Mouse (Mus musculus) limb, embryonic 15.5 days (tissue): ENCODE measurements at regions not wholly inside any gene's neighbourhood (a gene's known extent, or its start where the extent isn't known, plus 50 kb on each side); places are given as distances from the start of the nearest gene placed in this dataset.

ENCODE experiments used
- ATAC-seq: fragments of 200-750 bp; cut with Nextera tagmentation; 2 replicates; pipeline ENCODE4 v1.8.0; 2017; ENCODE audit warnings: low read depth, moderate TSS enrichment; ENCODE audit not compliant: insufficient number of reproducible peaks, low FRiP score, low TSS enrichment
- H3K27ac ChIP-seq: fragments of 300-500 bp; sonication (generic); 2 replicates; pipeline ENCODE4 v1.5.1; 2015; ENCODE audit warnings: moderate library complexity, mild to moderate bottlenecking, inconsistent platforms
- H3K27me3 ChIP-seq: fragments of 300-500 bp; sonication (generic); 2 replicates; pipeline ENCODE4 v1.6.1; 2015; ENCODE audit warnings: inconsistent platforms
- H3K36me3 ChIP-seq: fragments of 300-500 bp; sonication (generic); 2 replicates; pipeline ENCODE4 v1.6.1; 2015; ENCODE audit warnings: inconsistent platforms
- H3K4me1 ChIP-seq: fragments of 300-500 bp; sonication (generic); 2 replicates; pipeline ENCODE4 v1.6.1; 2015; ENCODE audit warnings: inconsistent platforms
- H3K4me2 ChIP-seq: fragments of 300-500 bp; sonication (generic); 2 replicates; pipeline ENCODE4 v1.6.1; 2015; ENCODE audit warnings: mild to moderate bottlenecking, inconsistent platforms
- H3K4me3 ChIP-seq: fragments of 300-500 bp; sonication (generic); 2 replicates; pipeline ENCODE4 v1.5.1; 2015; ENCODE audit warnings: mild to moderate bottlenecking, inconsistent platforms
- H3K9ac ChIP-seq: fragments of 300-500 bp; sonication (generic); 2 replicates; pipeline ENCODE4 v1.6.1; 2015; ENCODE audit warnings: inconsistent platforms
- H3K9me3 ChIP-seq: fragments of 300-500 bp; sonication (generic); 2 replicates; pipeline ENCODE4 v1.6.1; 2016; ENCODE audit warnings: inconsistent platforms
- WGBS: fragments of 180-500 bp; shearing (Covaris S2); methylation state at CpG from one replicate; pipeline ENCODE4 v1.1.7; 2015; 5-methylcytosine and 5-hydroxymethylcytosine counted together

GRCm38 (mm10) chr15:51442606-51443005, 2442.1 kb upstream of the Gm7489 start:
- ATAC-seq: no peak
- Histone ChIP-seq H3K9me3 (no peaks in the 10 kb centered on the region), H3K9ac (no peak overlapping the region), H3K36me3 (no peaks in the 10 kb centered on the region), H3K4me2 (no peak overlapping the region), H3K4me3 (no peak overlapping the region), H3K27me3 (no peaks in the 10 kb centered on the region), H3K4me1 (no peaks in the 10 kb centered on the region), H3K27ac (no peak overlapping the region)
- 76% methylated on average over 2 of the region's 2 CpGs for WGBS

GRCm38 (mm10) chr15:51469895-51470294, 2414.8 kb upstream of the Gm7489 start:
- Histone ChIP-seq H3K9ac (no peak overlapping the region), H3K4me1 (no peaks in the 10 kb centered on the region), H3K27me3 (no peaks in the 10 kb centered on the region), H3K4me2 (no peak overlapping the region), H3K27ac (no peak overlapping the region), H3K9me3 (no peaks in the 10 kb centered on the region), H3K4me3 (no peak overlapping the region), H3K36me3 (no peaks in the 10 kb centered on the region)
- ATAC-seq: no peak
- WGBS: 72% methylated on average over 3 of the region's 3 CpGs

- Histone ChIP-seq H3K4me1 (no peaks in the 10 kb centered on the region), H3K4me2 (no peak overlapping the region), H3K9ac (no peak overlapping the region), H3K27me3 (no peaks in the 10 kb centered on the region), H3K27ac (no peak overlapping the region), H3K36me3 (no peaks in the 10 kb centered on the region), H3K9me3 (no peaks in the 10 kb centered on the region), H3K4me3 (no peak overlapping the region)
- 69% methylated on average over 1 of the region's 1 CpGs for WGBS
- ATAC-seq: no peak
Measured at GRCm38 (mm10) chr15:51471143-51471542, 2413.6 kb upstream of the Gm7489 start.

GRCm38 (mm10) chr15:51472049-51472448, 2412.7 kb upstream of the Gm7489 start:
- Histone ChIP-seq H3K27me3 (no peaks in the 10 kb centered on the region), H3K9ac (no peak overlapping the region), H3K27ac (no peak overlapping the region), H3K4me3 (no peak overlapping the region), H3K4me2 (no peak overlapping the region), H3K4me1 (no peaks in the 10 kb centered on the region), H3K36me3 (no peaks in the 10 kb centered on the region), H3K9me3 (no peaks in the 10 kb centered on the region)
- ATAC-seq: no peak
- WGBS: 81% methylated on average over 2 of the region's 2 CpGs

- Histone ChIP-seq H3K9ac (no peak overlapping the region), H3K27me3 (no peaks in the 10 kb centered on the region), H3K4me1 (no peaks in the 10 kb centered on the region), H3K36me3 (no peaks in the 10 kb centered on the region), H3K9me3 (no peaks in the 10 kb centered on the region), H3K4me2 (no peak overlapping the region), H3K27ac (no peak overlapping the region), H3K4me3 (no peak overlapping the region)
- WGBS: 64% methylated on average over 4 of the region's 4 CpGs
- ATAC-seq: no peak
Measured at GRCm38 (mm10) chr15:51481856-51482255, 2402.8 kb upstream of the Gm7489 start.

GRCm38 (mm10) chr15:51484207-51484606, 2400.5 kb upstream of the Gm7489 start:
- H3K36me3 ChIP-seq: no peaks in the 10 kb centered on the region
- H3K4me2 ChIP-seq: no peak overlapping the region
- ATAC-seq: no peak
- no peaks in the 10 kb centered on the region for H3K27me3 ChIP-seq
- H3K4me1 ChIP-seq: no peaks in the 10 kb centered on the region
- H3K9ac ChIP-seq: no peak overlapping the region
- H3K9me3 ChIP-seq: no peaks in the 10 kb centered on the region
- 43% methylated on average over 2 of the region's 2 CpGs for WGBS
- no peak overlapping the region for H3K27ac ChIP-seq
- H3K4me3 ChIP-seq: no peak overlapping the region

- no peak overlapping the region for H3K4me2 ChIP-seq
- WGBS: 91% methylated on average over 2 of the region's 2 CpGs
- H3K36me3 ChIP-seq: no peaks in the 10 kb centered on the region
- no peak overlapping the region for H3K4me3 ChIP-seq
- no peak overlapping the region for H3K9ac ChIP-seq
- no peaks in the 10 kb centered on the region for H3K9me3 ChIP-seq
- H3K4me1 ChIP-seq: no peaks in the 10 kb centered on the region
- no peaks in the 10 kb centered on the region for H3K27me3 ChIP-seq
- no peak overlapping the region for H3K27ac ChIP-seq
- no peak for ATAC-seq
Measured at GRCm38 (mm10) chr15:51485554-51485953, 2399.2 kb upstream of the Gm7489 start.

- Histone ChIP-seq H3K27ac (peak overlapping the region; percentile 68), H3K36me3 (no peaks in the 10 kb centered on the region), H3K27me3 (no peaks in the 10 kb centered on the region), H3K4me1 (peaks cover 26% of the 10 kb centered on the region), H3K4me2 (no peak overlapping the region), H3K4me3 (no peak overlapping the region), H3K9ac (no peak overlapping the region), H3K9me3 (no peaks in the 10 kb centered on the region)
- ATAC-seq: no peak
- WGBS: 45% methylated on average over 12 of the region's 12 CpGs
Measured at GRCm38 (mm10) chr15:51502058-51502741, 2382.5 kb upstream of the Gm7489 start.

GRCm38 (mm10) chr15:51502742-51503270, 2381.9 kb upstream of the Gm7489 start:
- Histone ChIP-seq H3K9ac (no peak overlapping the region), H3K27me3 (no peaks in the 10 kb centered on the region), H3K9me3 (no peaks in the 10 kb centered on the region), H3K36me3 (no peaks in the 10 kb centered on the region), H3K4me1 (peaks cover 26% of the 10 kb centered on the region), H3K4me3 (peak overlapping the region; percentile 20), H3K4me2 (peak overlapping the region; percentile 40), H3K27ac (peak overlapping the region; percentile 68)
- 0 out of 2 replicates have a peak, but pooled peaks have one; percentile 19 for ATAC-seq
- WGBS: 9% methylated on average over 10 of the region's 10 CpGs

GRCm38 (mm10) chr15:51503341-51503740, 2381.4 kb upstream of the Gm7489 start:
- Histone ChIP-seq H3K9ac (no peak overlapping the region), H3K27me3 (no peaks in the 10 kb centered on the region), H3K4me2 (peak overlapping the region; percentile 40), H3K9me3 (no peaks in the 10 kb centered on the region), H3K4me3 (peak overlapping the region; percentile 20; the same call in 1 of the 2 replicates), H3K27ac (peak overlapping the region; percentile 68; the same call in 1 of the 2 replicates), H3K36me3 (no peaks in the 10 kb centered on the region), H3K4me1 (peaks cover 26% of the 10 kb centered on the region)
- 12% methylated on average over 8 of the region's 8 CpGs for whole genome bisulfite sequencing
- no peak for ATAC-seq

- Histone ChIP-seq H3K4me2 (no peak overlapping the region), H3K27ac (peak overlapping the region; percentile 43; the same call in 1 of the 2 replicates), H3K27me3 (no peaks in the 10 kb centered on the region), H3K9ac (no peak overlapping the region), H3K9me3 (no peaks in the 10 kb centered on the region), H3K4me3 (no peak overlapping the region), H3K4me1 (peaks cover 26% of the 10 kb centered on the region), H3K36me3 (no peaks in the 10 kb centered on the region)
- ATAC-seq: no peak
- 42% methylated on average over 11 of the region's 11 CpGs for WGBS
Measured at GRCm38 (mm10) chr15:51504016-51504760, 2380.5 kb upstream of the Gm7489 start.

GRCm38 (mm10) chr15:51504789-51505188, 2379.9 kb upstream of the Gm7489 start:
- Histone ChIP-seq H3K27me3 (no peaks in the 10 kb centered on the region), H3K4me2 (no peak overlapping the region), H3K36me3 (no peaks in the 10 kb centered on the region), H3K27ac (peak overlapping the region; percentile 8; the same call in 1 of the 2 replicates), H3K9ac (no peak overlapping the region), H3K4me1 (peaks cover 26% of the 10 kb centered on the region), H3K4me3 (no peak overlapping the region), H3K9me3 (no peaks in the 10 kb centered on the region)
- ATAC-seq: no peak
- 38% methylated on average over 5 of the region's 5 CpGs for WGBS
